Mouse (Mus musculus): Measurements from ENCODE around the gene Sox9.

The Sox9 gene

GRCm38 (mm10) chr11:112798831-112799382, 16.9 kb downstream of the Sox9 start:
- DNase-seq (ENCODE audit: low spot score in 2 of 2): no peak

DNA sequence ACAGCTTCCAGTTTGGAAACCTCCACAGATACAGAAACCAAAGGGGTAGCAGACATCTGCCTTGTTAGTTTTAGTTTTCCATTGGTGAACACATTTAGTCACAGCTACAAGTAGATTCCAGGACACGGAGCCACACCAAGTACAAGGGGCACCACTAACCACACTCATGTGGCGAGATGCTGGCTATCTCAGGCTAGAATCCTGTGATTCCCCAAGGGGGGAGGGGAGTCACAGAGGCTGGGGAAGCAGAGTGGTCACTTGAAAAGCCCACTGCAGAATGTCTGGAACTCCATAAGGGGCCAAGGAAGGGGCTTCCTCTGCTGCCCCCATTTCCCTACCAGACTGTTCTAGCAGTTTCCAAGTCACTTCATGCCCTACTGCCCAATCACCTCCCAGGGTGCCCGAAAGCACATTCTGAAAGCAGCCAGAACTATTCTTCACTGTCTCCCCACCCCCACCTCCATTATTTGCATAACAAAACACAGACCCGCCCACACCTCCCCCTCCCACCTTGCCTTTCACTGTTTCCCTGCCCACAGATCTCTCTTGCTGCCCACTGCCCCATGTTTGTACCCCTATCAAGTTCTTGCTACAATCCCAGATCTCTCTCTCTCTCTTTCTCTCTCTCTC, 19.3 kb downstream of the Sox9 start:
- DNase-seq (ENCODE audit: low spot score in 2 of 2): no peak

- no peak for DNase-seq (ENCODE audit: low spot score in 2 of 2)
Measured at GRCm38 (mm10) chr11:112807838-112808506, 25.9 kb downstream of the Sox9 start.

- no peak for DNase-seq (ENCODE audit: low spot score in 2 of 2)
Measured at GRCm38 (mm10) chr11:112810447-112811151, 28.6 kb downstream of the Sox9 start.

DNA sequence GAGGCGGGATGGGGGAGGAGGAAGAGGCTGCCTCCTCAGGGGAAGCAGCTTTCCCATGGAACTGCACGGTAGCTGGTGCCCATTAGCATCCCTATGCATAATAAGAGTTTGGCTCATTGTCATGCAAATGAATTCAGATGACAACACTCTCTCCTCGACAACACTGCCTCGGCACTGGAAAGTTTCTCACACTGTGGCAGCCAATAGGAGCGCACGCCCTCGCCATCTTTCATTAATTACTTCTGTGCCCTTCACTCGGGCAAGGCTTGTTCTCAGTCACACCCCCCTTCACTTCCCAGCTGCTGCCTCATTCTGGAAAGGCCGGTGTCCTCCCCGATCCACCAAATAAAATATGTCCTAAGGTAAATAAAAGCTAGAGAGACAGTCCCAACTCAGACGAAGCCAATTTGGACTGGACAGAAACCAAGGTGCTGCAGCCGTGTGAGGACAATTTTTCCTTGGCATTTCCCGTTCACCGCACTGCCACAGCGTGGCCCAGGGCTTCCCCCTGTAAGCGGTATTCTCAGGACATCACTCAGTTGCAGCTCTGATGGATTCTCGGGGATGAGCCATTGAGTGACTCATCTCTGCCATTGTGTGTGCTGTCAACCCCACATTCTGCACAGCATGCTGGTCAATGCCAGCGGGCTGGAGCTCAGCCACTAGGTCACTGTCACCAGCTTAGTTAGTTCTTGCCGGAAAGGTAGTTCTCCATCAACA, 29.3 kb downstream of the Sox9 start:
- DNase-seq (ENCODE audit: low spot score in 2 of 2): no peak

DNA sequence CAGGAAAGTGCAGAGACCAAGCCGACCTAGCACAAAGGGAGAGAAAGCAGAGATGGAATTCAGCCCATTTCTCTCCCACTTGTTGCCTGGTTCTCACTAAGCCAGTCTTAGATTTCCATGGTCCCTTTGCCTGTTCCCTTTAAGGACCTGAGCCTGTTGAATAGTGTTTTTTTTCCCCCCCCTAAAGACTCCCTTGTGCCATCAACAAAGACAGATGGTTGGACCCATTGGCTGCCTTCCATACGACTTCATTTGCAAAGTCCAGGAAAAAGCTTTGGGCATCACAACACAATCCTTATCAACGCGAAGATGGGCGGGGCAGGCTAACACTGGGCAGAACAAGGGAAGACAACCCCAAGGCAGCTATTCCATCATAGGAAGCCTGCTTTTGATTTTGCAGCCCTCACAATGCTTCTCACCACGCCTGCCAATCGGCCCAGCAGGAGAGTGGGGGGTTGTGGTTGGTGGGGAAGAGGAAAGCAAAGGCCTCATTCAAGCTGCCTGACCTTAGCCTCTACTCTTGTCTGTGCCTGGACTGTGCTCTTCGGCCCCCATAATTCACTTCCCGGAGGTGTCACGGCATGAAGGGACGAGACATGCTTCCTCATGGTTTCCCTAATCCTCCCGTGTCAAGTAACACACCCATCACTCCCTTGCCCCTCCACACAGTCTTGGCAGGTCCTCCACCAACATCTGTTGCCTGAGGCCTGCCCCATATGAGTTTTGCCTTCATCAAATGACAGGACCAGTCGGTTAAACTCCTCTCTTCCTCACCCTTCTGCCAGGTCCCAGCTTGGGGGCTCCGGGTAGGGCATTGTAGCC, 36.0 kb downstream of the Sox9 start:
- no peak for DNase-seq (ENCODE audit: low spot score in 2 of 2)

- DNase-seq (ENCODE audit: low spot score in 2 of 2): no peak
Measured at GRCm38 (mm10) chr11:112818651-112819270, 36.7 kb downstream of the Sox9 start.

GRCm38 (mm10) chr11:112821536-112821935, 39.5 kb downstream of the Sox9 start:
- DNase-seq (ENCODE audit: low spot score in 2 of 2): no peak

DNA sequence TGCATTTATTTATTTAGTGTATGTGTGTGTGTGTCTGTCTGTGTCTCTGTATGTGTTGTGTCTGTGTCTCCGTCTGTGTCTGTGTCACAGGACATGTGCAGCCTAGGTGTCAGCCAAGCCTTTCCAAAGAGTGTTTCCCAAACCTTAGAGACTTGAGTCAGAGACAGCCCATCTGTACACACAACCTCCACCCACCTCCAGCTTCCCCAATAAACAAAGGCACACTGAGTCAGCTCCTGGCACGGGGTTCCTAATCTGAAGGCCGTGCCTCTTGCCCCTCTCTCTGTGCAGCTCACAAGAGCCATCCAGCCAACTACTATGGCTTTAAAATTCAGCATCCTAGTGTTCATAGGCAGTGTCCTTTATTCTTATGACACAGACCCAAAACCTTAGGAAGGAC, 42.1 kb downstream of the Sox9 start:
- DNase-seq (ENCODE audit: low spot score in 2 of 2): no peak

DNA sequence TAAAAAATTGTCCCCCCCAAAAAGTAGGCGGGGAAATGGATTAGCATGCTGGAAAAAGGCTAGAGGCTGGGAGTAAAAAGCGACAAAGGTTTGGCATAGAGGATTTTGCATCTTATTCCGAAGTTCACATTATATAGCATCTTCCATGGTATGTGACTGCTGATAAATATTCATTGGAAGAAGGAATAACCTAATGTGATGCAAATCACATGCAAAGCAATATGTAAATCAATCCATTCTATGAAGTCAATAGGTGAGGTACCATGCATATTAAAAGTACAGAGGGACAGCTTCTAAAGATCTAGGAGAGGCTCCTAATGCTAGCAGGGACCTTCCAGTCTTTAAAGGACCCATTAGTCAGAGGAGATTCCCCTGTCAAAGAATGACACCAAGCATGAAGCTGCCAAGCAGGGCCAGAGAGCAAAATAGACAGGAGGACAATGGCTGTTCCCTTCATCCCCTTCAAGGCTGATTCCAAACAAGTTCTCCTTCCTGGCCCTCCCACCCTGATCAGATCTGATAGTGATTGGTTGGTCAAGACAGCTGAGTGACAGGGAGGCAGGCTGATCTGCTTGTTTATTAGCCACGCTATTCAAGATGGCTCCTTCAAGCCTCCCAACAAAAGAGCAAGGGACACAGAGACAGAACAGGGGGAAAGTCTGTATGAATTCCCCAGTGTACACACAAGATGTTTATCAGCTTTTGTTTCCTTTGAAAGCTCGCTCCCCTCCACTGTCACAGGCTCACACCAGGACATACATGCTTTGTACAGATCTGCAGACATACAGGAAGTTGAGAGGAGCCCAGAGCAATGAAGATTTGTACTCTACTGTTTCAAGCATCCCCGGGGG, 44.4 kb downstream of the Sox9 start:
- DNase-seq (ENCODE audit: low spot score in 2 of 2): no peak

DNA sequence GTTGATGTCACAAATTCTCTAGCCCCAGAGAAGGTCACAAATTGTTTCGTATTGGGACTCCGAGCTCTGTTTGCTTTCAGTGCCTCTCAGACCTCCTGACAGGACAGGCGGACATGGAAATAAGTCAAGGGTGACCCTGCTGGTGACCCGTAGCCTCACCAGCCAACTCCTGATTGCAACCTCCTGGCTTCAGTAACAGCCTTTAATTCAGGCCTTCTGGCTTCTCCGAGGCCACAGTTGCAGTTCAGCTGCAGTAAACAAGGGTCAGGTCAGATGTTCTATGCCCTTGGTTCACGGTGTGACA, 45.0 kb downstream of the Sox9 start:
- DNase-seq (ENCODE audit: low spot score in 2 of 2): no peak

- DNase-seq (ENCODE audit: low spot score in 2 of 2): no peak
Measured at GRCm38 (mm10) chr11:112828553-112829287, 46.7 kb downstream of the Sox9 start.

GRCm38 (mm10) chr11:112834245-112835005, 52.4 kb downstream of the Sox9 start:
- DNase-seq (ENCODE audit: low spot score in 2 of 2): no peak

GRCm38 (mm10) chr11:112835468-112836092, 53.6 kb downstream of the Sox9 start:
- DNase-seq (ENCODE audit: low spot score in 2 of 2): no peak
